Mouse (Mus musculus): ENCODE data around the gene Actl9. TPM values are rescaled to one million over a fixed set of nuclear protein-coding genes. Genes with fewer than 3 reads are reported as not detected.

Actl9 gene
- polyA plus RNA-seq (2012; rRNA removed): 0.08 TPM in 1 of 2 replicates, not detected in the other

DNA sequence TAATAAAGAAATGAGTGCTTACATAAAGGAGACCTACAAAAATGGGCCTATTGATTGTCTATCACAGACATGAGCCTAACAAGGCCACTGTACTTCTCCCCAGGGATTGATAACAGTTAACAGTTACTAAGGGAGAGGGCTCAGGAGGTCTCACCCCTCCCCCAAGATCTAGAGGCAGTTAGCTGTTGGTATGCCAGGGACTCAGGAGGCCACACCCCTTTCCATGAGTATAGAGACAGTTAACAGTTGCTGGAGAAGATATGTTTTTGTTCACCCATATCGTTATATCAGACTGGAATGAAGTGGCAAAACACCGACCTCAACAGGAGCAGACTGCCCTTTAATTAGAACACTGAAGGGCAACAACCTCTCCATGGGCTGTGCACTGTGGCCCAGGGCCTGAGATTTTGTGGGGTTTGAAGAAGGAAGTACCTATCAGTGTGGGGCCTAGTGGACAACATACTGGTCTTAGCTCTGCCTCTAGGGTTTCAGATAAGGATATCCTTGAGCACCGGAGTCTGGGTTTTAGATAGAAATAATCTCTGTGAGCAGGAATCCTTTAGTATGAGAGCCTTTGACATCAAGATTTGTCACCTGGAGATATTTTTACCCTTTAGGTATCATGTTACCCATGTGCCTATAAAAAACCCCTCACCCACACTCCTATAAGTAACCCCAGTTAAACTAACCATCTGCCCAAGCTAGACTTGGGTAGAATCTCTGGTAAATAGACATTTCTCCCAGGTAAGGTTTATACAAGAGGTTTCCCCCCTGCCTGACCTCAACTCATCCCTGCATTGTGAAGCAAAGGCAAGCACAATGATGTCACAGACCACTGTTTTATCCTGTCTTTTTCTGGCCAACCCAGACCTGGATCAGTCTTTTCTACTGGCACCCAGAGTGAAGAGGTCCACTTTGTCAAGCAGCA is at the start of gene Actl9:
Gene Actl9 (plus strand): TSS at position 878 of the 928 bp plus-strand sequence.
- no peak for DNase-seq (ENCODE audit: low read depth, low spot score)
- 75% methylated on average over 3 of the region's 3 CpGs for WGBS

GRCm38 (mm10) chr17:33385705-33386104 is 47.0 kb upstream of the Actl9 start:
- DNase-seq (ENCODE audit: low read depth, low spot score): no peak

DNA sequence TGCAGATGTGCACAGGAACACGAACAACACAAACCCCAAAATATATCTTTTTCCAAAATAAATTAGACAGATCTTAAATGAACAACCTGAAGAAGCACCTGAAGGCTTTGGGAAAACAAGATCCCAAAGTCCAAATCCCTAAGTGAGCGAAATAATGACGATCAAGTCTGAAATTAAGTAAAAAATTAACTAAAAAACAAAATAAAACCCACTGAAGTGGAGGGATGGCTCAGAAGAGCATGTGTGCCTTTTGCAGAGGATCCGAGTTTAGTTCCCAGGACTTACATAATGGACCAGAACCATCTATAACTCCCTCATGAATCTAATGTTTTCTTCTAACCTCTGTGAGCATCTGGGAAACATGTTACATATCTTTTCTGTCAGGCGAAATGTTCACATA is 40.4 kb upstream of the Actl9 start:
- DNase-seq (ENCODE audit: low read depth, low spot score): no peak
- WGBS: 78% methylated on average over 5 of the region's 5 CpGs

DNA sequence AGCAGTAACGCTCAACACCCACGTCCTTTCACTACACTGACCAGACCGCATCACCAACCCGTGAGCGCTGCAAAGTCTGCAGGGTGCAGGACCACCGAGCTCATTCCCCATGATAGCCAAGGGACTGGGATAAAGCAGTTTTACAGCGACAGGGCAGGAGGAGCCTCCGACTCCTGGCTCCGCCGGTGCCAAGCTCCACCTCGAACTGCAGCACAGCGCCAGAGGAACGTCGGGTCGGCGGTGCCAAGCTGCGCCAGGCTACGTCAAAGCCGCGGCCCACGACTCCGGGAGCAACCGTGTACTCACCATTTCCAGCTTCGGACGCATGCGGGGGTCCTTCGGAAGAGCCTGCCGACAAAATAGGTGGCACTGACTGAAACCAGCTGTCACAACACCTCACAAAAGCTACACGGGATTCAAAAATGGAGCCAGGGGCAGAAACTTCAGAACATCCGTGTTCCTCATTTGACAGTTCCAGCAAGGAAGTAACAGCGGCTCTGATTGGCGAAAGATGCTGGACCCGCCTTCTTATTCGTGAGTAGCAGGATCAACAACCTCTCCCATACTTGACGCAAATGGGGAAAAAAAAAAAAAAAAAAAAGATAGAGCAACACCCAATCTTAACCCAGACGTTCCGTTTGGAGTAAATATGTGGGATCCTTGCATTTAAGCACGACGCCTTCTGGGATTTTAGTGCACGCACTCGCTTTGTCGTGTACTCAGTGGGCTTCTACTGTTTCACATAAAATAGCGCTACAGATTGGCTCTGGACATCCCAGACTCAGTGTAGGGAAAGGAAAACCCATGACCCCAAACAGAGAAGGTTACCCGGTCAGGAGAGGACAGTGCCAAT is 38.3 kb upstream of the Actl9 start, which contains the start of gene Zfp101:
Gene Zfp101 (minus strand): TSS at position 460 of the 853 bp plus-strand sequence.
- under 1% methylated on average over 44 of the region's 44 CpGs for WGBS
- DNase-seq (ENCODE audit: low read depth, low spot score): peak; percentile 94

DNA sequence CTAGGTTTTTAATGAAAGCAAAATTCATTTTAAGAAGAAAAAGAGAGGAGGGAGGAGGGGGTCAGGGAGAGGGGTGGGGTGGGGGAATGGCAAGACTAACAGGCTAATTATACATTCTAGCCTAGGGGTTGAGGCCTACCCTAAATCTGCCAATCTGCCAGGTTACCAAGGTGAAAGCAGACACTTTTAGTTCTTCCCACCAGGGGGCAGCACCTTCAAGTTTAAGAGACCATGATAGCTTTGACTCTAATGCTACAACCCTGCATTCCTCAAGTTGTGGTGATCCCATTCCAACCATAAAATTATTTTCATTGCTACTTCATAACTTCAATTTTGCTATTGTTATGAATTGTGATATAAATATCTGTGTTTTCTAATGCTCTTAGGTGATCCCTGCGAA is 6.5 kb downstream of the Actl9 start:
- DNase-seq (ENCODE audit: low read depth, low spot score): peak; percentile 51
- WGBS: 68% methylated on average over 1 of the region's 1 CpGs

GRCm38 (mm10) chr17:33439922-33440321 is 7.2 kb downstream of the Actl9 start:
- WGBS: 21% methylated on average over 5 of the region's 5 CpGs
- DNase-seq (ENCODE audit: low read depth, low spot score): no peak

DNA sequence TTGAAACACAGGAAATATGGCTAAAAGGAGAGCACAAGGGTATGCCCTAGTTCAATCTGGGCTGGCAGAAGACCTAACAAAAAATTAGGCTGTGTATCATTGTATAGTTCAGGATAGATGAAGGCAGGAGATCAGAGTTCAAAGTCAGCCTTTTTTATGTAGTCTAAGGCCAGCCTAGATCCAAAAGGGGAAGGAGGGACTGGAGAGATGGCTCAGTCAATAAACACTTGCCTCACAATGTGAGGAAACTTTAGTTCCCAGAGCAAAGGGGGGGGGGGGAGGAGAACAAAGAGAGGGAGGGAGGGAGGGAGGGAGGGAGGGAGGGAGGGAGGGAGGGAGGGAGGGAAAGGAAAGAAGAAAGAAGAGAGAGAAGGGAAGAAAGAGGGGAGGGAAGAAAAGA is 8.5 kb downstream of the Actl9 start:
- DNase-seq (ENCODE audit: low read depth, low spot score): no peak

DNA sequence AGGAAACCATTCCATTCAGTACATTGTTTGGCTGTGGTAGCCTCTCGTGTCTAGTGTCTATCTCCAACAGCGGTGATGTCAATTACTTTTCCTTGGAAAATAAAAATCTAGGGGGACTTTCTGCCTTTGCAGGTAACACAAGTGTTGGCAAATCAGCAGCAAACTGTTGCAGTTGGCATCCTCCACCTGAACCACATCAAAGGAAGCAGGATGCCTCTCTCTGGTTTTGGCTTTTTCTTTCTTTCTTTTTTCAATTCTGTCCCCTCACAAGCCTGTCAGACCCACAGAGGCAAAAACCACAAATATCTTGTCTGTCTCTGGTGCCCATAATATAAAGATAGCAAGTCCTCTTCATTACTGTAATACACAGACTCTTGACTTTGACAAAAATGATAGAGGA is 23.9 kb downstream of the Actl9 start:
- WGBS: 84% methylated on average over 2 of the region's 2 CpGs
- DNase-seq (ENCODE audit: low read depth, low spot score): no peak

GRCm38 (mm10) chr17:33471206-33471605 is 38.5 kb downstream of the Actl9 start:
- 51% methylated on average over 6 of the region's 6 CpGs for WGBS
- DNase-seq (ENCODE audit: low read depth, low spot score): no peak

Other genes starting within 250 kb of the Actl9 start
- gene Olfr239, start 241.6 kb upstream of the Actl9 start, polyA plus RNA-seq (2012; rRNA removed): not detected in 2 replicates
- gene Olfr1564, start 211.2 kb upstream of the Actl9 start, polyA plus RNA-seq (2012; rRNA removed): not detected in 2 replicates
- 0.79 and 1.1 TPM in 2 replicates for gene Zfp955a, start 177.8 kb upstream of the Actl9 start, polyA plus RNA-seq (2012; rRNA removed)
- not detected in 2 replicates for gene Olfr63, start 168.2 kb upstream of the Actl9 start, polyA plus RNA-seq (2012; rRNA removed)
- 0.89 and 1.7 TPM in 2 replicates for gene Zfp955b, start 143.4 kb upstream of the Actl9 start, polyA plus RNA-seq (2012; rRNA removed)
- gene Zfp81, start 74.0 kb upstream of the Actl9 start, polyA plus RNA-seq (2012; rRNA removed): 0.63 and 0.89 TPM in 2 replicates
- 1.1 and 2.6 TPM in 2 replicates for gene Zfp101, start 38.3 kb upstream of the Actl9 start, polyA plus RNA-seq (2012; rRNA removed)
- gene Adamts10, start 91.3 kb downstream of the Actl9 start, polyA plus RNA-seq (2012; rRNA removed): 19.8 and 30.4 TPM in 2 replicates
- gene Myo1f, start 122.8 kb downstream of the Actl9 start, polyA plus RNA-seq (2012; rRNA removed): 5.6 and 7.8 TPM in 2 replicates
- gene Zfp414, start 196.2 kb downstream of the Actl9 start, polyA plus RNA-seq (2012; rRNA removed): 31.2 and 31.4 TPM in 2 replicates
- gene Pram1, start 205.2 kb downstream of the Actl9 start, polyA plus RNA-seq (2012; rRNA removed): 1.5 and 1.7 TPM in 2 replicates

All from large intestine, adult 2 months (tissue).